Mouse (Mus musculus) cortical plate, adult 2 months (tissue): Measurements from ENCODE around the gene Gm20425. TPM values are rescaled to one million over a fixed set of nuclear protein-coding genes. Genes with fewer than 3 reads are reported as not detected.
"Not testable (repeated sequence)": the region's sequence is repeated elsewhere in the genome, so short reads cannot be mapped to it uniquely, and the experiment has no call there.

Experiments used
- H3K27ac ChIP-seq: fragments of 200-500 bp; 2 replicates; pipeline ENCODE4 v1.5.1; 2012; ENCODE audit warnings: low read length, control low read depth, inconsistent platforms; ENCODE audit not compliant: insufficient read depth
- H3K4me1 ChIP-seq: fragments of 200-500 bp; 2 replicates; pipeline ENCODE4 v1.6.1; 2011; ENCODE audit warnings: low read length; ENCODE audit not compliant: control insufficient read depth, insufficient read depth
- H3K4me3 ChIP-seq: fragments of 200-500 bp; 2 replicates; pipeline ENCODE4 v1.5.1; 2011; ENCODE audit warnings: mild to moderate bottlenecking, low read length, control low read depth; ENCODE audit not compliant: insufficient read depth
- CTCF ChIP-seq: fragments of 200-500 bp; IDR thresholded peaks from 2 replicates; pipeline ENCODE4 v1.5.1; 2011; ENCODE audit warnings: mild to moderate bottlenecking, control low read depth, low read length; ENCODE audit not compliant: insufficient read depth; ENCODE audit errors: extremely low read depth
- POLR2A ChIP-seq: fragments of 200-500 bp; IDR thresholded peaks from 2 replicates; pipeline ENCODE4 v1.6.1; 2011; ENCODE audit warnings: mild to moderate bottlenecking, low read length, control low read depth; ENCODE audit not compliant: insufficient read depth; ENCODE audit errors: extremely low read depth
- polyA plus RNA-seq: library from polyadenylated mRNA; depleted of rRNA; stranded (reverse); fragments of >200 nt; gene quantifications from 2 replicates; pipeline ENCODE4 v1.2.3, GENCODE M21; 2012

Gene Gm20425
- polyA plus RNA-seq, 1 experiment: not detected

DNA sequence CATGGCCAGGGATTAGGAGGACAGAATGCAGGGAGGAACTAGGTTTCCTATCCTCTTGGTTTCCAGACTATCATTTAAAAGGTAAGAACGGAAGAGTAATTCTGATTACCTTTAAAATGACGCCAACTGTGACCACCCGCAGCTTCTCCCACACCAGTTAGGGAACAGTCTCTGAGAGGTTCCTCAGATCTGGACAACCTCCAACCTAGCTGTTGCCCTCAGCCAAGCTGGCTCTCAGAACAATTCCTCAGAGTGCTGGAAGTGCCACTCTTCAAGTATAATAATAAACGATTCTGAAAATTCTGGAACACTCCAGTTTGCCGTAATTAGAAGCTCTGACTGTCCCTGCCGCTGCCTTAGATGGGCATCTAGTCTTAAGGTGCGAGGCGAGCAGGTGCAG, 44.2 kb downstream of the Gm20425 start:
- Histone ChIP-seq H3K27ac (no peak overlapping the region), H3K4me1 (no peaks in the 10 kb centered on the region), H3K4me3 (no peak overlapping the region)
- TF ChIP-seq POLR2A (no peak), CTCF (no peak)

GRCm38 (mm10) chr9:103184855-103185254, 45.3 kb downstream of the Gm20425 start:
- TF ChIP-seq CTCF (no peak), POLR2A (no peak)
- no peak overlapping the region for H3K4me3 ChIP-seq

DNA sequence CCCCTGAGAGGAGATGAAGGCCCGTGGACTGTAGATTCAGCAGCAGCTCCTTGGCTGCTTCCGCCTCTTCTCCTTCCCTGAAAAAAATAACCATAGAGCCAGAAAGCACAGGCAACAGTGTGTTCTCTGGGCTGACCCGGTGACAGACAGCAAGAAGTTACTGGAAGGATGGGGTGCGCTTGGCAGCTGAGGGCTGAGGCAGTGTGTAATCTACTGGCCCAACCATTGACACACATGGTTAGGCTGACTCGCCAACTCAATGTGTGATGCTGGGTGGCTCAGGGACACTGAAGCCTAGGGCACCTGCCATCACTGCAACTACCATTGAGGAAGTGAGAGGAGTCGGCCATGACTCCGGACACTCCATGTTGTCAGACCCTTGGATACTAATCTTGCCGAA, 48.2 kb downstream of the Gm20425 start:
- H3K27ac ChIP-seq: no peak overlapping the region
- peaks cover 5% of the 10 kb centered on the region for H3K4me1 ChIP-seq
- TF ChIP-seq POLR2A: no peak
- TF ChIP-seq CTCF: no peak
- H3K4me3 ChIP-seq: no peak overlapping the region

More at GRCm38 (mm10) chr9:103184855-103185254, 45.3 kb downstream of the Gm20425 start:
- Histone ChIP-seq H3K4me1 (peaks cover 5% of the 10 kb centered on the region), H3K27ac (no peak overlapping the region)

GRCm38 (mm10) chr9:103180807-103181565, 49.1 kb downstream of the Gm20425 start:
- H3K27ac ChIP-seq: no peak overlapping the region
- no peak overlapping the region for H3K4me3 ChIP-seq
- TF ChIP-seq POLR2A (no peak), CTCF (no peak)
- H3K4me1 ChIP-seq: peaks cover 5% of the 10 kb centered on the region

DNA sequence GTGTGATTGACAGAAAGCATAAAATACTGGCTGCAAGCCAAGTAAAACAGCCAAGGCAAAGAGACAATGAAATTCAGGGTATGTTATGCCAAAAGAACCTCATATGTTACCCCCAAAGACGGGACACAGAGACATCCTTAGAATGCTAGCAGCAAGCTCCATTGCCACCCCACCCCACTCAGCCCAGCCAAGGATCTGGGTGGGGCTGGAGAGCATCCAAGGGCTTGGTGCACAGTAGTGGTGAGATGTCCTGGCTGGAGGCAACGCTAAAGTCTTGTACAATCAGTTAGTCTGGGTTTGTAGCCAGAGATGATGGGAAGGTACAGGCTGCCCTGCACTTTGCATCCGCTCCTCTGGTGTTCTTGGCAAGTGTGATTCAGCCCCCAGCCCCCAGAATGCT, 49.8 kb downstream of the Gm20425 start:
- Histone ChIP-seq H3K27ac (no peak overlapping the region), H3K4me3 (no peak overlapping the region), H3K4me1 (peaks cover 5% of the 10 kb centered on the region)
- TF ChIP-seq CTCF (no peak), POLR2A (no peak)

GRCm38 (mm10) chr9:103175692-103176091, 54.4 kb downstream of the Gm20425 start:
- Histone ChIP-seq H3K4me1 (peaks cover 5% of the 10 kb centered on the region), H3K4me3 (no peak overlapping the region), H3K27ac (no peak overlapping the region)
- TF ChIP-seq CTCF (no peak), POLR2A (no peak)

GRCm38 (mm10) chr9:103174771-103175519, 55.2 kb downstream of the Gm20425 start:
- TF ChIP-seq POLR2A (no peak), CTCF (peak; percentile 66)
- Histone ChIP-seq H3K27ac (no peak overlapping the region), H3K4me3 (no peak overlapping the region), H3K4me1 (peaks cover 1% of the 10 kb centered on the region; the same call in 1 of the 2 replicates)

GRCm38 (mm10) chr9:103168771-103169170, 61.3 kb downstream of the Gm20425 start:
- Histone ChIP-seq H3K4me1 (peaks cover 1% of the 10 kb centered on the region; the same call in 1 of the 2 replicates), H3K4me3 (no peak overlapping the region), H3K27ac (no peak overlapping the region)
- TF ChIP-seq POLR2A (no peak), CTCF (no peak)

DNA sequence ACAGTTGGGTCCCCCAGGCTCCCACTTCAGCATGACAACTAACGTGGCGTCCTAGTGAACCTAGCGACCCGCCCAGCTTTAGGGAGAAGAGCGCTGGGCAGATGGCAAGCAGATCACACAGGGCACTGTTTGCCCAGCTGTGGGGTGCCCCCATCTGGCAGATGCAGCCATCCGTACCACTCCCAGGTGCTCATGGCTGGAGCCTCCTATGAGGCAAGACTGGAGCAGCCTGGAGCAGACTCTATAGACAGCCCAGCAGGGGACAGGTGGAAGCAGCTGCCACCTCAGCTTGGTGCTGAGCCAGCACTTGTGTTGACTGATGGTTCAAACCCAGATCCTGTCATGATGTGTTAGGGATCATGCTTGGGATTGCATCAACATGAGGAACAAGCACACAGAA, 62.1 kb downstream of the Gm20425 start:
- Histone ChIP-seq H3K27ac (no peak overlapping the region), H3K4me3 (no peak overlapping the region), H3K4me1 (peaks cover 1% of the 10 kb centered on the region; the same call in 1 of the 2 replicates)
- no peak for TF ChIP-seq CTCF

- H3K4me3 ChIP-seq: no peak overlapping the region
- H3K27ac ChIP-seq: no peak overlapping the region
- TF ChIP-seq CTCF (no peak), POLR2A (no peak)
- H3K4me1 ChIP-seq: 0 out of 2 replicates have a peak, but pooled peaks cover 3% of the 10 kb centered on the region
Observed at GRCm38 (mm10) chr9:103163806-103164205, 66.3 kb downstream of the Gm20425 start.

- not testable (repeated sequence) for H3K27ac ChIP-seq, H3K4me1 ChIP-seq, H3K4me3 ChIP-seq
Observed at GRCm38 (mm10) chr9:103155158-103155557, 74.9 kb downstream of the Gm20425 start.
